Mouse (Mus musculus) olfactory bulb, adult 2 months (tissue): ENCODE measurements around the gene Cilp.

Experiments
- CTCF ChIP-seq: fragments of 200-500 bp; IDR thresholded peaks from 2 replicates; pipeline ENCODE4 v1.5.1; 2012; ENCODE audit warnings: low read depth, mild to moderate bottlenecking, low read length, moderate library complexity; ENCODE audit not compliant: insufficient read depth
- POLR2A ChIP-seq: fragments of 200-500 bp; IDR thresholded peaks from 2 replicates; pipeline ENCODE4 v1.6.1; 2012; ENCODE audit warnings: mild to moderate bottlenecking, low read depth, low read length, moderate library complexity; ENCODE audit not compliant: insufficient read depth

DNA sequence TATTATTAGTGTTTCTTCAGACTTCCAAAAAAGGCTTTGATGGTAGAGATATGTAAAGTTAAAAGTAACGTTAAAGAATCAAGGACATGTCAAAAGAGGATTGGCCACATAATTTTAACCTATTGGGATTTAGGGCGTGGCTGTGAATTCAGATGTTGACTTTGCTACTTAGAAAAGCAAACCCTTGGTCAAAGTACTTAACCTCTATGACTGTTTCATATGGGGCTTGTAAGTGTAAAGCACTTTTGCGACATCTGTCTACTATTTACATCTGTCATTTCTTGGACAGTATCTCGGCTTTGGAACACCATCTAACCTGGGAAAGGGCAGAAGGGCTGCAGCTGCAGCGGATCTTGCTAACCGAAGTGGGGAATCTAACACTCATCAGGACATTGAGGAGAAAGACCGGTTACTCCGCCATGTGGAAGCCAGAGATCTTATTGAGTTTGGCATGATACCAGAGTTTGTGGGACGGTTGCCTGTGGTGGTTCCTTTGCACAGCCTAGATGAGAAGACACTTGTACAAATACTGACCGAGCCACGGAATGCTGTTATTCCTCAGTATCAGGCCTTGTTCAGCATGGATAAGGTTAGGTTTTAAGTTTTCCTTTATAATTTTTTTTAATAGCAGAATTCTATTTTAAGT lies 57.4 kb downstream of the Cilp start:
- TF ChIP-seq POLR2A (no peak), CTCF (no peak)
